Mouse (Mus musculus) stomach, postnatal 0 days (tissue): ENCODE measurements around the gene Taar7e. TPM values are rescaled to one million over a fixed set of nuclear protein-coding genes. Genes with fewer than 3 reads are reported as not detected.

Source experiments
- ATAC-seq: fragments of 200-750 bp; cut with Nextera tagmentation; 2 replicates; pipeline ENCODE4 v1.8.0; 2017; ENCODE audit not compliant: low FRiP score, low TSS enrichment
- DNase-seq: peaks from one replicate; pipeline ENCODE4 v3.0.0-alpha.2; 2016; ENCODE audit warnings: low spot score
- H3K27ac ChIP-seq: fragments of 300-500 bp; sonication (generic); replicated peaks from 2 replicates; pipeline ENCODE4 v1.5.1; 2014; ENCODE audit warnings: mild to moderate bottlenecking, control low read depth
- H3K27me3 ChIP-seq: fragments of 300-500 bp; sonication (generic); 2 replicates; pipeline ENCODE4 v1.6.1; 2014; ENCODE audit warnings: low read length; ENCODE audit not compliant: control insufficient read depth, insufficient read depth
- H3K36me3 ChIP-seq: fragments of 300-500 bp; sonication (generic); 2 replicates; pipeline ENCODE4 v1.6.1; 2014; ENCODE audit warnings: low read length, mixed read lengths; ENCODE audit not compliant: control insufficient read depth, insufficient read depth
- H3K4me1 ChIP-seq: fragments of 300-500 bp; sonication (generic); replicated peaks from 2 replicates; pipeline ENCODE4 v1.6.1; 2014; ENCODE audit warnings: antibody characterized with exemption; ENCODE audit not compliant: control insufficient read depth, insufficient read depth
- H3K4me2 ChIP-seq: fragments of 300-500 bp; sonication (generic); replicated peaks from 2 replicates; pipeline ENCODE4 v1.6.1; 2014; ENCODE audit warnings: low read depth, mild to moderate bottlenecking, control low read depth, moderate library complexity
- H3K4me3 ChIP-seq: fragments of 300-500 bp; sonication (generic); 2 replicates; pipeline ENCODE4 v1.5.1; 2014; ENCODE audit warnings: low read depth, low read length, control low read depth
- H3K9ac ChIP-seq: fragments of 300-500 bp; sonication (generic); 2 replicates; pipeline ENCODE4 v1.6.1; 2014; ENCODE audit warnings: mild to moderate bottlenecking, low read length, control low read depth, mixed read lengths
- H3K9me3 ChIP-seq: fragments of 300-500 bp; sonication (generic); 2 replicates; pipeline ENCODE4 v1.6.1; 2016; ENCODE audit warnings: low read length; ENCODE audit not compliant: control insufficient read depth
- CTCF ChIP-seq: IDR thresholded peaks from 2 replicates; pipeline ENCODE4 v1.5.1; 2016; ENCODE audit warnings: antibody characterized with exemption, low read depth, mild to moderate bottlenecking, moderate library complexity
- EP300 ChIP-seq: optimal IDR thresholded peaks from 2 replicates; pipeline ENCODE3; 2016; ENCODE audit warnings: antibody characterized with exemption
- WGBS: fragments of 180-500 bp; shearing (Covaris S2); extraction: QIAGEN DNeasy Blood & Tissue Kit; methylation state at CpG from one replicate; pipeline ENCODE4 v1.1.7; 2014; 5-methylcytosine and 5-hydroxymethylcytosine counted together
- polyA plus RNA-seq: library from polyadenylated mRNA; unstranded; fragments of >200 nt; fragmentation: Nextera tagmentation; extraction: Ambion mirVana; gene quantifications from 2 replicates; pipeline ENCODE4 v1.2.1, GENCODE M21; 2015

Gene Taar7e
- polyA plus RNA-seq = not detected in 2 replicates

DNA sequence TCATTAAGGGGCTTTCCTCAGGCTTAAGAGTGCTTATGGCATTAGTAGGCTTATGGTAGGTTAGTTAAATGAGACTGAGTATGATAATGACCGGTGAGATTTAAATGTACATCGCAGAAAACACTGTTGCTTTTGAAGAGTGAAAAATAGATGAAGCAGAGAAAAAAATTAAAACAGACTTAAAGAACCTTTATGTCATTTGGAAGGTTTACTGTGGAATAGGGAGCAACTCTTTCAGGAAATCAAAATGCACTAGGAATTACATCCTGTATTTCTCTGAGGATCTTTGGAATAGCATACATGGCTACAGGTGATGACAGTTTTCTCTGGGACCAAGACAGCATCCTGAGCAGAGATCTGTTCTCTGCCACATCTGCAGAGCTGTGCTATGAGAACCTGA is at the start of gene Taar7e:
Gene Taar7e, plus strand, starts transcription at position 301 of the 400 bp plus-strand sequence.
- Histone ChIP-seq H3K9me3 (no peaks in the 10 kb centered on the region), H3K9ac (no peak within 1 kb of the TSS), H3K4me1 (no peaks in the 10 kb centered on the region), H3K27me3 (no peaks in the 10 kb centered on the region), H3K4me2 (no peak within 1 kb of the TSS), H3K36me3 (no peaks in the 10 kb centered on the region), H3K27ac (no peak within 1 kb of the TSS), H3K4me3 (no peak within 1 kb of the TSS)
- WGBS = 91% methylated on average over 2 of the region's 2 CpGs
- TF ChIP-seq CTCF = no peak
- no peak for TF ChIP-seq EP300
- no peak for DNase-seq
- ATAC-seq = no peak

DNA sequence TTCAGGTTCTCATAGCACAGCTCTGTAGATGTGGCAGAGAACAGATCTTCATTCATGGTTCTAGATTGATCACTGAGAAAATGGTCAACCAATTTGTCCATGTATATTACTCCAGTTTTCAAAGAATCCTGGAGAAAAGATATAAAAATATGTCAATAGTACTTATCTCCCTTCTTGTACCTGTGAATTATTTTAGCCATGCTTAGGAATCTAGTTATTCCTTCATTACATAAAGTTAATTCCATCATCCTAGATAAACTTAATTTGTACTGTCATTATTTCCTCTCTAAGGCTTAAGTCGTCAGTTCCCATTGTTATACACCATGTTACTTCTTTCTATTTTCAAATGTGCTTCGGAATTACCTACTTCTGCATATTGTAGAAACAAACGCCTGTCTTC is 44.0 kb upstream of the Taar7e start, which contains the start of gene Taar7a:
Gene Taar7a, minus strand, starts transcription at position 101 of the 400 bp plus-strand sequence.
- Histone ChIP-seq H3K4me1 (no peaks in the 10 kb centered on the region), H3K27me3 (no peaks in the 10 kb centered on the region), H3K9me3 (no peaks in the 10 kb centered on the region), H3K4me2 (no peak within 1 kb of the TSS), H3K9ac (no peak within 1 kb of the TSS), H3K36me3 (no peaks in the 10 kb centered on the region), H3K4me3 (no peak within 1 kb of the TSS), H3K27ac (no peak within 1 kb of the TSS)
- no peak for ATAC-seq
- TF ChIP-seq CTCF = no peak
- no peak for TF ChIP-seq EP300
- DNase-seq = no peak
- 85% methylated on average over 3 of the region's 3 CpGs for WGBS

DNA sequence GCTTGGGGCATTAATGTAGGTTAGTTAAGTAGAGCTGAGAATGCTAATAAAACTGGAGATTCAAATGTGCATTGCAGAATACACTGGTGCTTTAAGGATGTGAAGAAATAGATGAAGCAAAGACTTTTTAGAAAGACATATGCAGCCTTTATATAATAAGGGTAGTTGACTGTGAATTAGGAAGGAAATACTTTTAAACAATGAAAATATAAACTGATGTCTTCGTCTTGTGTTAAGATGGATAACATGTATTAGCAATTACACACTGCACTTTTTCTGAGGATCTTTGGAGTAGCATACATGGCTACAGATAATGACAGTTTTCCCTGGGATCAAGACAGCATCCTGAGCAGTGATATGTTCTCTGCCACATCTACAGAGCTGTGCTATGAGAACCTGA is 37.8 kb upstream of the Taar7e start, which contains the start of gene Taar7b:
Gene Taar7b, plus strand, starts transcription at position 301 of the 400 bp plus-strand sequence.
- Histone ChIP-seq H3K9me3 (no peaks in the 10 kb centered on the region), H3K9ac (no peak within 1 kb of the TSS), H3K4me2 (no peak within 1 kb of the TSS), H3K27me3 (no peaks in the 10 kb centered on the region), H3K27ac (no peak within 1 kb of the TSS), H3K4me3 (no peak within 1 kb of the TSS), H3K36me3 (no peaks in the 10 kb centered on the region), H3K4me1 (no peaks in the 10 kb centered on the region)
- no peak for TF ChIP-seq CTCF
- no peak for TF ChIP-seq EP300
- ATAC-seq = no peak
- no peak for DNase-seq
- 55% methylated on average over 1 of the region's 1 CpGs for WGBS

DNA sequence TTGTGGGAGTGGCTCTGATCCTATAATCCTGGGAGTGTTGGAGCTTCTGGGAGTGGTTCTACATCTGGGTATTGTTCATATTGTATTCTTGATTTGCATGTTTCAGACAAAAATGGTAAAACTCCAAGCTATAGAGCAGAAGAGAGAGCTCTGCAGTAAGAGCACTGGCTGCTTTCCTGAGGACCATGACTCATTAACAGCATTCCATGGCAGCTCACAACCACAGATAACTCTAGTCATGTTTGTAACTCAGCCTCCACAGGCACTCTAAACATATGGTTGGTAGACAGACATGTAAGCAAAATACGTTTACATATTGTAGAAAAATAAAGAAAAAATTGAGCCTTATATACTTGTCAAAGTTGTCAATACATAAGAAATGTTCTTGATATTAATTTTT is 31.0 kb upstream of the Taar7e start:
- H3K9ac ChIP-seq = no peak overlapping the region
- H3K27ac ChIP-seq = no peak overlapping the region
- no peaks in the 10 kb centered on the region for H3K9me3 ChIP-seq
- TF ChIP-seq EP300 (no peak), CTCF (no peak)
- ATAC-seq (no peak), DNase-seq (no peak)
- no peaks in the 10 kb centered on the region for H3K36me3 ChIP-seq
- WGBS = 64% methylated on average over 1 of the region's 1 CpGs
- H3K4me2 ChIP-seq = no peak overlapping the region
- no peaks in the 10 kb centered on the region for H3K4me1 ChIP-seq
- H3K27me3 ChIP-seq = no peaks in the 10 kb centered on the region
- no peak overlapping the region for H3K4me3 ChIP-seq

DNA sequence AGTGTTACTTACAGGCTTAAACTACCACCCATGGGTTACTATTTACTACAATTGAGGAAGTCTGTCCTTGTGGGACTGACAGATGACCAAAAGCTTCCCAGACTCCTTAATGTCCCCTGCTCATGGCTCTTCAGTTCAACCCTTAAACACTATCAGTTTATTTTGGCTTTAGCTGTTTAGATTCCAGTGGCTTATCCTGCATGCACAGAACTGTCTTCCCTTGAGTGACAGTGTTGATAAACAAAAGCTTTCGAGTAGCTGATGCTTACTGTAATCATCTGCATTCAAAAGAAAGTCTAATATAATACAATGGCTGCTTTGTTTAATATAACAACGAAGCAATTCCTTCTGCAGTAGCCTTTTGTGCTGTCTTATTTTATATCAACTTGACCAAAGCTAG is 30.4 kb upstream of the Taar7e start:
- H3K4me2 ChIP-seq = no peak overlapping the region
- no peaks in the 10 kb centered on the region for H3K36me3 ChIP-seq
- H3K9ac ChIP-seq = no peak overlapping the region
- no peak for ATAC-seq
- no peaks in the 10 kb centered on the region for H3K4me1 ChIP-seq
- TF ChIP-seq EP300 (no peak), CTCF (no peak)
- H3K9me3 ChIP-seq = no peaks in the 10 kb centered on the region
- 21% methylated on average over 2 of the region's 2 CpGs for WGBS
- no peak for DNase-seq
- H3K27ac ChIP-seq = no peak overlapping the region
- no peaks in the 10 kb centered on the region for H3K27me3 ChIP-seq
- no peak overlapping the region for H3K4me3 ChIP-seq

DNA sequence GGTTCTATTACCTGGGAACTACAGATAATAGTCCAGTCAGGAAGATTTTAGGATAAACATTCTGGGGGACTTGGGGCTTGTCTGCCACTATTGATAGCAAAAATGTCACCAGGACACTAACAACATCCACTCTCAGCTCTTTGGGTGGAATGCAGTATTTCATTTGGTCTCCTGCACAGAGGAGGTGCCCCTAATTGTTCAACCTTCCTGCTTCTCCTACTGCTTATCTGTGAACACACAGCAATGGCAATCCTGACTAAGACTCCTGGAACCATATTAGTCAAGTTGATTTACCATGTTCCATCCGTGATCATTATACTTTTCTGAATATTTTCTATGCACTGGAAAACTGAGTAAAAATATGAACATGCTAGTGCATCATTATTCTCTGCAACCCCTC is 29.3 kb upstream of the Taar7e start:
- DNase-seq = no peak

More for the DNA sequence above, 29.3 kb upstream of the Taar7e start:
- 82% methylated on average over 1 of the region's 1 CpGs for WGBS
- Histone ChIP-seq H3K9ac (no peak overlapping the region), H3K4me2 (no peak overlapping the region), H3K27me3 (no peaks in the 10 kb centered on the region), H3K4me1 (no peaks in the 10 kb centered on the region), H3K4me3 (no peak overlapping the region), H3K9me3 (no peaks in the 10 kb centered on the region), H3K36me3 (no peaks in the 10 kb centered on the region), H3K27ac (no peak overlapping the region)
- no peak for TF ChIP-seq EP300
- TF ChIP-seq CTCF = no peak
- ATAC-seq = no peak
